Mouse (Mus musculus) cerebellum, postnatal 25 days (tissue): ENCODE data around the gene Mcrip1.
"Not testable (repeated sequence)": the region's sequence is repeated elsewhere in the genome, so short reads cannot be mapped to it uniquely, and the experiment has no call there.

ENCODE experiments used
- DNase-seq, 2 experiments: peaks; one replicate each; pipeline ENCODE4 v3.0.0; 2021; ENCODE audit warnings: mixed read lengths in 2 of 2

The Mcrip1 gene

DNA sequence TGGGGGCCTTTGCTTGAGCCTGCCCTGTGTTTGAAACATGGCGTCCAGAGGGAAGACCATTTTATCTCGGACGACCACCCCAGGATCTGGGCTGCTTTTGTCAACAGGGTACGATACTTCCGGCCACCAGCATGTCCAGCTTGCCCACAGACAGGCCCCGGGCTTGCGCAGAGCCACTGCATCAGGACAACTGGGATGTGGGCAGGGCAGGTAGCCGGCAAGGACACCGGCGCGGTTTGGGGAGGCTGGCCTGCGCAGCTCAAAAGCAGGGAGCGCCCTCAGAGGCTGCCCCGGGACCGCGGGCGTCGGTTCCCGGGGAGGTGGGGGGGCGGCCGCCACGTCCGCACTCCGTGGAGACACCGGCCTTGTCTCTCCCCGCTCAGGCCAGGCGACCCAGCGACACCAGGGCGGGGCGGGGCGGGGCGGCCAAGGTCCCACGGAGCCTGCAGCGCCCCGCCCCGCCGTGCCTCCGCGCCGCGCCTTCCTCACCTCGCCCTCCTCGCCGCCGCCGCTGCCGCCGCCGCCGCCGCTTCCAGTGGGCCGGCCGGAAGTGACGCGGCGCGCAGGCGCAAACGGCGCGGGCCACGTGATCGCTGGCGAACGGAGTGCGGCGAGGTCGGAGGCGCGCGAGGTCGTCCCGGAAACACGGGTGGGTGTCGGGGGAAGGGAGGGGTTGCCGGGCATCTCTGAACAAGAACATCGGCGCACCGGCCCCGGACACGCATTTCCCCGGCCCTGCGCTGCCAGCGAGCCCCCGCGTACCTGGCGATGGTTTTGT lies at the start of gene Mcrip1:
Gene Mcrip1 (minus strand): TSS at position 560 of the 778 bp plus-strand sequence.
- peak; percentile 96 to 98 for DNase-seq

DNA sequence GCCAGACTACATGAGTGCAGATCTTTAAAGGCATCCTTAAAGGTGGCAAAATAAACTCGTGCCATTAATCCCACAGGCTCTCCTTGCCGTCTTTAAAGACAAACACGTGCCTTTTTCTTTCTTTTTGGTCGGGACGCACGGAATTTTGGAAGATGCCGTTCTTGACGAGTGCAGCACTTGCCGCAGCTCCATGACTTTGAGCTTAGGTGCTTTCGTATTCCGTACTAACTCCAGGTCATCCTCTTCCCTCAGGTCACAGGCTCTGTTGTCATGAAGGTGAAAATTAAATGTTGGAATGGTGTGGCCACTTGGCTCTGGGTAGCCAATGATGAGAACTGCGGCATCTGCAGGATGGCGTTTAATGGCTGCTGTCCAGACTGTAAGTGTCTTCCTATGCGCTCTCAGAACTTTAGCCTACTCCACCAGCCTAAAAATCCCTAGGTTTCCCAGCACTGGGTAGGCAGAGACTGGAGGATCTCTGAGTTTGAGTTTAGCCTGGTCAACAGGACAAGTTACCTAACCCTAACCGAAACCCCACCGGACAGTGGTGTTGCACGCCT lies 49.5 kb upstream of the Mcrip1 start:
- peak in 1 of 2 experiments; percentile 25 for DNase-seq

DNA sequence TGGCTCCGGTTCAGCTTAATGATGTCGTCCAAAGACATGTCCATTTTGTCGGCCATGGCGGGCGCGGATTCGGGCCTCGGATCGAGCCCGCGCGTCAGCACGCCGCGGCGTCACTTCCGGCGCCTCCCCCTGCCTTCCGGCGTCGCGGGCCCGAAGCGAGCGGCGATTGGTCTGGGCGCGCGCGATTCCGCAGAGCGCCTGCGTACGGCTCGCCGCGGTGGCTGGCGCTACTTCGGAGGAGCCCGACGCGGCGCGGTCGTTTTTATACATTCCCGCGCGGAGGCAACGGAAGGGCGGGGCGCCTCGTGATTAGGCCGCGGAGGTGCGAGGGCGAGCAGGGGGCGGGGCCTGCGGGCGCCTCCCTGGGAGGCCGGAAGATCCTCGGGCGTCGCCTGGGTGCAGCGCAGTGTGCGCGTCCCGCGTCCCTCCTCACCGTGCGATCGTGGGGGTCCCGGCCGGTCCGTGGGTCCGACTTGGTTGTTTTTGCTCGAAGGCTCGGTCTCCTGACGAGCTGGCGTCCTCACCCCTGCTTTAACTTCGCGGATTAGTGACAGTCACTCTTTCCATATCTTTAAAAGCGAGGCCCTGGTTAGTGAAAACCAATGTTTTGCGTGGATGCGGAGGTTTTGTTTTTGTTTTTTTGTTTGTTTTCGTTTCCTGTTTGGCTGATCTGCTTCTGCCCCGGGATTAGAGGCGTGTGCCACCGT lies 48.9 kb upstream of the Mcrip1 start, which contains the start of the genes Alyref and Anapc11:
Gene Alyref (minus strand): TSS at position 83 of the 707 bp plus-strand sequence.
Gene Anapc11 (plus strand): TSS at position 139 of the 707 bp plus-strand sequence.
- DNase-seq: peak; percentile 95 to 97

DNA sequence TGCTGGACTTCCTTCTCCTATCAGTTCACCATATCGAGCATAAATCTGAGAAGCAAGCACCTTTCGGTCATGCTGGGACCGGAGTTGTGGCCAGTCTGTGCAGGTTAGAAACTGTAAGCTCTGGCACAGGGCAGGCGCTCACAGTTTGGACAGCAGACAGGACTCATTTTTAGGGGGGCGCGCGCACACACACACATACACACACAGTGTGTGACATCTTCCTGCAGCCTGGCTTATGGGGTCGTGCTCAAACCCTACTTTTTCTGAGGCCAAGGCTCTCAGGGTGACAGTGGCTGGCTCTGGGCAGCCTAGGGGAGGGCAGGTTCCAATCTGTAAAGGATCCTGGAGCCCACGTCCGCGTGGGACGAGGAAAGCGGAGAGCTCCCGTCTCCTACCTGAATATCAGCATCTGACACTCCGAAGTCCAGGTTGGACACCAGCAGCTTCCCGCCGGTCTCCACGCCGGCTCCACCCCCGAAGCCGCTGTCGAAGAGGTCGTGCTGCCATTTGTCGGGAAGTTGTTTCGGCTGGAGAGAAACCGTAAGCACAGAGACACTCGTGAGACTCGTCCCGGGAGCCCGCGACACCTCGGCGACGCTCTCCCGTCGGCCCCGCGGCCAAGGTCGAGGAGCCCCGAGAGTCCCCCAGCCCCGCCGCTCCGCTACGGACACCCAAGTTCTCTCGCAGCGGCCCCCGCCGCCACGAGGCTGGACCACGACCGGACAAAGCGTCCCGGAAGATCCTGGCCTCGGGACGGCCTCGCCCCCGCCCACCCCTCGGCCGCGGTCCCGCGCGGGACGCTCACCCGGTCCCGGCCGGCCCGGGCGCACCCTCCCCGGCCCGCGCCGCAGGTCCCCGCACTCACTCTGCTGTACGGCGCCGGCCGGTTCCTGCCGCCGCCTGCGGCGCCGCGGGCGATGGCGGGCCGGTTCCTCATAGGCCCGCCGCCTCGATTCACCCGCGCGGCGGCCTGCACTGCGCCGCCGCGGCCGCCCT lies 48.0 kb upstream of the Mcrip1 start:
- DNase-seq: no peak

DNA sequence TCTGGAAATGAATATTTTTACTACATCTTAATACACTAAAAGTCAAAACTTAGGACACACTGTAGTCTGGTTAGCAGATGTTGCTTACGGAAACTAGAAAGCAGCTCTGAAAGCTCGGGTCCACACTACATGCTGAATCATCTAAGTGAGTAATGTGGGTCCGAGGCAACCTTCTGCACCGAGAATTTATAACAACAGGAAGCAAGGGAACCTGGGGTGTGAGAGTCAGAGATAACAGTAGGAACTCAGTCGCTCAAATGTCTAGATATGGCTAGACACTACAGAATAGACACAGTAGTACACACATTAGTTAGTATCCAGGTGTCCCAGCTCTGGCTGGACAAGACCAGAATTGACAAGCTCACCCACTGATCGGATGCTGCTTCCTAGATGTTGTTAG lies 39.0 kb upstream of the Mcrip1 start:
- no peak for DNase-seq

DNA sequence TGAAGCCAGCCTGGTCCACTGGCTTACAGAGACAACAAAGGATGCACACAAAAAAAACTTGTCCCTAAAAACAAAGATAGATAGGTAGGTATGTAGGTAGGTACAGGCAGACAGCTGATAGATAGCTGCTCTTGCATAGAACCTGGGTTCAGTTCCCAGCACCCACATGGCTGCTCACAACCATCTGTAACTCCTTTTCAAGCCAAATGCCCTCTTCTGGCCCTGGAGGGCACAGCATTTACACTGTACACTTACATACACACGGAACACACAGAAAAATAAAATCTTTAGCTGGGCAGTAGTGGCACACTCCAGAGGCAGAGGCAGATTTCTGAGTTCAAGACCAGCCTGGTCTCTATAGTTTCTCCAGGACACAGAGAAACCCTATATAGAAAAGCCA lies 34.4 kb upstream of the Mcrip1 start:
- DNase-seq: no peak

DNA sequence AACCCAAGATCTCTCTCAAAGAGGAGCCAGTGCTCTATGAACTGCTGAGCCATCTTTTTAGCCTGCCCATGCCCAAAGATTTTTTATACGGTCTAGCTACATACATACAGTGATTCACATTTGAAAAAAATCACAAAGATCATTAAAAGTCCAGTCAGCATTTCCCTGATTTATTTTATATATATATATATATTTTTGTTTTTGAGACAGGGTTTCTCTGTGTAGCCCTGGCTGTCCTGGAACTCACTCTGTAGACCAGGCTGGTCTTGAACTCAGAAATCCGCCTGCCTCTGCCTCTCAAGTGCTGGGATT lies 33.4 kb upstream of the Mcrip1 start:
- not testable (repeated sequence) for DNase-seq

DNA sequence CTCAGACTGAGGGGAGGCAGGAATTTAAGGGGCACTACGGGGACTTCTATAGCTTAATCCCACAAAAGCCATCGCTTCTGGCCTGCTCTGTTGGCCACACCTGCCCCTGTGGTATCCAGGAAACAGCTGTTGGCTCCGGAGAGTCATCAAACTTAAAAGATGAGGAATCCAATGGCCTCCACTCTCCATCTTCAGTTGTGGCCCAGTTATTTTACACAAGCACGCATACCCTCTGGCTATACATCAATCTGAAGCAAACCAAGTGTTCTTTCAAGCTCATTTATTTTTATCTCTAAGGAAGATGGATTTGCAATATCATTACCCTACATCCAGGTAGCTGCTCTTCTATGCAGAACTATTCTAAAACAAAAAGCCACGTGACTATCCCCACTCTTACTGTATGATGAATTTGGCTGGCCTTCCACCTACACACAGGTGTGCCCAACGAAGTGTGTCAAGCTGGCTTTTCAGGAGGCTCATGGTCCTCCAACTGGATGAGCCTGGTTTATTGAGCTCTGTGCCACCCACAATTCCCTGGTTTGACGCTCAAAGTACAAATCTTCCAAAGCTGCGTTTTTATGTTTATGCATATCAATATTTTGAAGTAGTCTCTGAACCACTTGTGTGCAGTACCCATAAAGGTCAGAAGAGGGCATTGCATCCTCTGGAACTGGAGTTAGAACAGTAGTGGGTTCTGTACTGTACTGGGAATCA lies 32.9 kb upstream of the Mcrip1 start:
- DNase-seq: peak in 1 of 2 experiments; percentile 56

DNA sequence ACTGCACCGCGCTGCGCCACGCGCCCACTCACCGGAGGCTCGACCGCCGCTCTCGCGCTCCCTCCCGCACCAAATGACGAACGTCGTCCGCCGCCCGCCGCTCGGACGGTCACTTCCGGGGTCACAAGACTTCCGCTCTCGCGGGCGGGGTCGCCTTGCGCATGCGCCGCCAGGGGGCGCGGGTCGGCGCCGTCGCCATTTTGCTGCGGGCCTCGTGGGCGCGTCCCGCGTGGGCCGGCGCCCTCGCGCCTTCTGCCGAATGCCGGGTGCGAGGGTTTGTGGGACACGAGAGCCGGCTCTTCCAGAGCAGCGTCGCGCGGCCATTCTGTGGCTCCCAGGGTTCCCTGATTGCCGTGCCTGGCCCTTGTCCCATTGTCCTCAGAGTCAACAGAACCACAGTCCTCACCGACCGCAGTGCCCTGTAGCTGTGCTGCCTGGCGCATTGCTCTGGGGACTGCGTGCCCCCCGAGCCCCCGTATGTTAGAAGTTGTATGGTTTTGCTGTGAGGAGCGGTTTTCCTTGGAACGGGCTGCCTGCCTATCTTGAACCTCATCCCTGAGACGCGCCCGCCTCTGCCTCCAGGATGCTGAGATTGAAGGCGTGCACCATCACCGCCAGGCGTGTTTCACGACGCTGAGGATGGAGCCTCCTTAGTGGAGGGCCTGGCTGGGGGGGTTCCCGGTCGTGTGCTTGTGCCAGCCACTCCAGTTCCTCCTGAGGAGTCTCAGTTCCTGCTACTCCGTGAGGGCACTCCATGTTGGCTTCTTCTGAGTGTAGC lies 32.2 kb upstream of the Mcrip1 start, which contains the start of gene Arhgdia:
Gene Arhgdia (minus strand): TSS at position 135 of the 778 bp plus-strand sequence.
- peak; percentile 93 to 94 for DNase-seq

DNA sequence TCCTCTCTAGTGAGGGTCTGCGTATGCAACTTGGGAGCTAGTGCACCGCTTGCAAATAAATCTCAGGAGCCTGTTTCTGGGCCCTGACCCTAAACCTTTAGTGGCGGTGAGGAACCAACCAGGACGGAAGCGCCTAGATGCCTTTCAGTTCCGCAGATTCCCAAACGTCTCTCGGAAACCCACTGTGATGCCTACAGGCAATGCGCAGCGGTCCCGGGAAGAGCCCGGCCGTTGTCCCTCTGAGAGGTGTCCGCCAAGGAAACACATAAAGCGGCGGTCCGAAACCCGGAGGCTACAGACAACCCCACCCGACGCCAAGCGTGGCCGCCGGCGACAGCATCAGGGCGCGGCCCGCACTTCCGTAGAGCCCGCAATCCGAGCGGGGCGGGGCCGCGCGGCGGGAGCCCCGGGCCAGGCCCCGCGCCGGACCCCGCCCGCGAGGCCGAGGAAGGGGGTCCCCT lies 31.4 kb upstream of the Mcrip1 start:
- DNase-seq: peak; percentile 62 to 66

DNA sequence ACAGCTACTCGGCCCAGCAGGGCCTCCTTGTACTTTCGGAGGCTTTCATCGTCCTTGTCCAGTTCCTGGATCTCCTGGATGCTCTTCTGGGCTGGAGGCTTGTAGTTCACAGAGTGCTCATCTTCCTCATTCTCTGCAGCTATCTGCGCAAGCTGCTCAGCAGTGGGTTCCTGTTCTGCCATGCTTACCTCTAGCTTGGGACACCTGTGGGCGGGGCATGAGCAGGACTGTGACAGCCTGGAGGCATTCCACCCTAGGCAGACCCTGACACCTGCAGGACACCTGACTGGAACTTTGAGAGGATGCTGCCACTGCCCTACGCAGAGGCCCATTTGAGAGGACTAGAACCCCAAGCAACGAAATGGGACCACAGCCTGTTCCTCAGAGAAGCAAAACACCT lies 30.7 kb upstream of the Mcrip1 start:
- DNase-seq: peak in 1 of 2 experiments; percentile 52

DNA sequence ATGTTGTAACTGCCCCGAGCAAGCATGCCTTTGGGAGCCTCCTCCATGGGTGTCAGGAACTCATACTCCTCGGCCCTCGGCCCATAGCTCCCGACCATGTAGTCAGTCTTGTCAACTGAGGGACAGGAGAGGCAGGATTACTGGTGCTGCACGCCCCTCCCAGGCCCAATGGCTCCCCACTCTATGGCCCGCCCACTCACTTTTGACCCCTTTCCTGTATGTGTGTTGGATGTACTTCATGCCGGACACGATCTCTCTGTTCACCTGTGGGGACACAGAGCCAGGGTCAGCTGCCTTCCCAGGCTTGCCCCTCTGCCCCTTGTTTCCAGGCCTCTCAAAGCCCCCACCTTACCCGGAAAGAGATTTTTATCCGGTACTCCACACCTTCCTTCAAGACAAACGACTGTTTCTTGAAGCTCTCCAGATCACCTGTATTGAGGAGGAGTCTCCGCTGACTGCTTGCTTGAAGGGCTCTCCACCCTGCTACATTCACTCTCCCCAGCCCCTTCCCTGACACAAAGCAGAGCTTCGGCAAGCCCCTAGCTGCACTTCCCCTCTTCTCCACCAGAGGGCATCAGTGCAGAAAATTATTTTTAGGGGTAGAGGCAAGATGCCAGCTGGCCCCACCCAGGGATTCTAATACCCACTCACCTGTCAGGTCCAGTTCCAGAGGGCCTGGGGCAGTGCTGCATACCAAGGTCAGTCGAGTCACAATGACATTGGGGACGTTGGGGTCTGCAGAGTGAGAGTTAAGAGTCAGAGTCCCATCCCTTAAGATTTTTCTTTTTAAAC lies 30.0 kb upstream of the Mcrip1 start:
- peak; percentile 83 to 87 for DNase-seq

DNA sequence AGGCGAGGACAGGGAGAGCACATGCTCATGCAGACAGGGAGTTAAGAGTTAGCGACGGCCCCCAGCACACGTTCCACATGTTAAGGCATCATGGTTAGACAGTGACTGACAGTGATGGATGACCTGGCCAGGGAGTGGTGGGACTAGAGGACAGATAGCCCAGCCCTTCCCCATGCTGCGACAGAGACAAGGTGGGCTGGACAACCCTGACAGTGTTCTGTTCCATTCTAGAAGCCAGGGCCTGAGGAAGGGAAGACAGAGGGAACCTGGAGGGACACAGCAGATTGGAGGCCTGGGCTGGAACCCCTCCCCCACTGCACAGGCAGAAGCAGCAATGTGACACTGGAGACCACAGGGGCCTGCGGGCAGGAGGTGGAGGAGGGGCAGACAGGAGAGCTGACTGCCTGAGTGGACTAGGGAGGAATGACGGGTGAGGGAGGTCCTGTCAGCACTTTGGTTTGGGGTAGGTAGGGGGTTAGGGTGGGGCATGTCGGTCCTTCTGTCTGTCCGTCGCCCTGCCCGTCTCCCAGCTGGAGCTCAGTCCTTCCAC lies 29.2 kb upstream of the Mcrip1 start:
- no peak for DNase-seq

DNA sequence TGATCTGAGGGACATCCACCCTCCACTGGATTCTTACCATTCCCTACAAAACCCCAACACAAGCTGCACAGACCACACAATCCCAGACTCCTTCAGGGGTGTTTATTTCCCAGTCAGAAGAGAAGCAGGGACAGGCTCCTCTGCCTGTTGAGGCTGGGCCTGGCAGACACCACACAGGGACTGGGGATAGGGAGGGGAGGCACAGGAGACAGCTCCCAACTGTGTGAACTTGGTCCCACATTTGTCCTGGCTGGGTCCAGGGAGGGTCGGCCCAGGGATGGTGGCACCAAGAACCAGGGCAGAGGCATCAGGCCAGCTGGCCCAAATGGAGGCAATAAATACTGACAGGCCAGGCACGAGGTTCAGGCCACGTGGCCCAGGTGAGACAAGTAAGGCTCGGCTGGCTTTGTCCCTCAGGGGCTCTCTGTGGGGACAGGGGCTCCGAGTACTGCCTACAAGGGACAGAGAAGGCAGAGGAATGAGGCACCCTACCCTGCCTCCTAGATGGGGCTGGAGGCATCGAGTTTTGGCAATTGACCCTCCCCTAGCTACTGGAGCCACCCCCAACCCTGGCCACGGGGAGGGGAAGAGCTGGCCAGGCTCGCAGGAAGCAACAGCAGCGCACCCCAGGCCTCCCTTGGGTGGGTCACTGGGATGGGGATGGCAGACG lies 28.6 kb upstream of the Mcrip1 start:
- DNase-seq: peak in 1 of 2 experiments; percentile 28

DNA sequence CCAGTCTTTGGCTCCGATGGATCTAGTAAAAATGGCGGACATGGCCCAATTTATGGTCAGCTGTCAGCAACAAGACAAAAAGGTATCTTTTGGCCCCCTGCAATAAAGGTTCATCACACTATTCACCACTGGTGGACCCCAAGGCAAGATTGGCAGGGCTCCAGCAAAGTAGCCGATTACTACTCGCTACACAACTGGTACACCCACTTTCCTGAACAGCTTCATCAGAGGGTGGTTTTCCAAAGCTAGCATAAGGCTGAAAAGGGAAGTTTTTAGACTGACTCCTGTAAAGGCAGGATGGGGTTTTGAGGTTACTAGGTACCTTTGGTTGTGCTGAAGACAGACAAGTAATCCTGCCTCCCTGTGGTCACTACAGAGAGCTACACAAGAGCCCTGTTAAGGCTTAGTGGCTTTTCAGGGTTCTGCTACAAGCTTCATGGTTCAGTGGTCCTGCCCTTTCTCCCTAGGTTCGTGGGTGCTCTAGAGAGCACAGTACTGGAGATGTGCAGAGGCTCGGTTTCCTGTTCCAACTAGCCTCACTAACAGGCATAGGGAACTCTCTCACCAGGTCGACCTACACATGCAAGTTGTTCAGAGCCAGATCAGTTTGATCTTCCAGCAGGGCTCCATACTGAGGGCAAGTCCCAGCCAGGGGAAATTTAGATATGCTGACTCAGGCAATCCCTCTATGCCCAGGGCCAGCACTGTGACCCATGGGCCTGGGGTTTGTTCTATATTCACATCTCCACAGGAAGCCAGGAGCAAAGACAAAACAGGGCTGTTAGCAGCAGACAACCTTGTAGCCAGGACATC lies 27.9 kb upstream of the Mcrip1 start:
- DNase-seq: peak; percentile 27 to 56

DNA sequence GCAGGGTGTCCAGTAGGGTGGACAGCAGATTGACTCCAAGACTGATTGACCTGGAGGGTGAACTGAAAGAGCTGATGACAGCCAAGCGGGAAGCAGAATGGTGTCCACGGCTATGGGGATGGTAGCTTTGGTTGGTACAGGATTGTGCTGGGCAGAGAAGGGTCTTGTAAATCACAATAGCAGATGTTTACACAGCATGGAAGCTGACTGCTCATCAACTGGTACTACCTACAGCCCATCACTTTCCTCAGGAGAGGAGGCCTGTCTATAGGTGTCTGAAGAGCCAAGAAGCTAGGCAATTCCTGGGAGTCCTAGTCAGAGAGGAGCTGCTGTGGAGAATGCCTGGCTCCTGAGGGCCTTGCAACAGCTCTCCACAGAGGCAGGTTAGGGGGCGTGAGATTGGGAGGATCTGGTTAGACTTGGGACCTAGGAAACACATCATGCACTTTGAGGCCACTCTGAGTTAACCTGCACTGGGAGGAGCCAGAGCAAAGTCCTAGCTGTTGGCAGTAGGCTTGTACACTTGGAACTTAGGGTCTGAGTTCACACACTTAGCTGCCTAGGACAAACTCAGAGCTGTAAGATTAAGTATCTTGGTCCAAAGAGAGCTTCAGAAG lies 26.9 kb upstream of the Mcrip1 start:
- DNase-seq: no peak

DNA sequence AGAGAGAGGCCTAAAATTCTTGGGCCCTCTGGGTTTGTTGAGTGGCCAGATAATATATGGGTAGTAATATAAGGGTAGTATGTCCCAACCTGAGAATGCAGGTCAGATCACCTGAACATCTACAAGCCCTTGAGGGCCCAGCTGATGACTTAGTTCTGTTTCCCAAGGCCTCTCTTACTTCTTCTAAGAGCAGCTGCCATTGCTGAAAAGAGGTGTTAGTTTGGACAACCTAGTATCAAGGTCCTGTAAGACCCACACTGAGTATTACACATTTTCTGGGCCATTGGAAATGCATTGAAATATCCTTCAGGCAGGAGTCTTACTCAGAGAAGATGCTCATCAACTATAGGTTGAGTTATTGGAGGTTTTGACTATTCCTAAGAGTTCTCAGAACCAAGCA lies 26.4 kb upstream of the Mcrip1 start:
- no peak for DNase-seq

DNA sequence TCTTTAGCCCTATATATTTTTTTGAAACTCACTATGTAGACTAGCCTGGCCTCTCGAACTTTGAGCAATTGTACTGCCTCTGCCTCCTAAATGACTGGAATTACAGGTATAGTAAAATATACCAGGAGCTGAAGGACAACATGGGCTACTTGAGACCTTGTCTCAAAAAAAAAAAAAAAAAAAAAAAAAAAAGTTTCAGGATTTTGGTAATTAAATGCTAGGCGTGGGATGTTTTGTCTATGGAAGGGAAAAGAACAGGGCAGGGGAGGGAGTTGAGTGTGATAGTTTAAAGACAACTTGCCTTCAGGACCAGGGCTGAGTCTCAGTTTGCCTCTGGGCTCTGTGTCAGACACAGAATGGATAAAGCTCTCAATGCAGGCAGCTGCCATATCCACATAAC lies 25.5 kb upstream of the Mcrip1 start:
- no peak for DNase-seq
